Mouse (Mus musculus) adrenal gland, adult 10 weeks (tissue): ENCODE results near the gene Gm3633. TPM values are rescaled to one million over a fixed set of nuclear protein-coding genes. Genes with fewer than 3 reads are reported as not detected.

ENCODE experiments used
- polyA plus RNA-seq: library from polyadenylated mRNA; stranded (reverse); fragments of 350-450 nt; fragmentation: Illumina TruSeq; extraction: RNeasy Lipid Tissue Mini Kit (QIAGEN cat#74804); gene quantifications from one replicate; pipeline ENCODE4 v1.2.3, GENCODE M21; 2014; ENCODE audit warnings: low read depth, low replicate concordance

Gene Gm3633
- not detected for polyA plus RNA-seq

DNA sequence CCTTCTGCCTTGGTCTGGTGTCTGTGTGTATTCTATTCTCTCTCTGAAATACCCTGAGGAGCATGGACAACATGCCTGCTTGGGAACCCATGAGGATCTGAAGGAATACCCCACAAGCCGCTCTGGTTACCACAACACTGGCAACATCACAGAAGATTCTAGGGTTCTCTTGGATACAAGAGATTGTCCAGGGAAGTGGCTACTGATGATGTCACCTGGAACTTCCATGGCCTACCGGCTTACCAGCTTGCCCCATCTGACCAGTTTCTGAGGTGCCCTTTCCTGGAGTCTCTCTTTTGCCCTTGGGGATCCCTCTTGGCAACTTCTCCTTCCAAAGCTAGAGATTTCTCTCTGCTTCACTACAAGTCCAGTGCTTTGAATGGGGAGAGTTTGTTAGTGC is at the start of gene Gm3633:
TSS of gene Gm3633 (minus strand) at position 101 of the 400 bp plus-strand sequence.

DNA sequence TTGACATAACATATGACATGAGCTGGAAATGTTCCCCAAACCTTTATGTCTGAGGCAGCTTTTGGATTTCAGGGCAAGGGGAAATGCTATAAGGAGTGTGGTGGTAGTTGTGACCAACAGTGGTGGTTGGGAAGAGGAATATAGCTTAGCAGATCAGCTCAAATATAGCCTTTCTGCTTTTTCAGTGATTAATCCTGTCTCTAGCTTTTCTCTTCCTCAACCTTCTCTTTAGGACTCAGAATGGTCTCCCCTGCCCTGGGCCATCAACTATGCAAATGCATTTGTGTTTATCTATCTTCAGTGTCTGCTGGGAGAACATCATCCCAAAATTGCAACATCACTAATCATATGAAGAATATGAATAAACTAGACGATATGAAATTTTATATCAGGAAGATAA is 13.9 kb upstream of the Gm3633 start, which contains the start of gene Gm10378:
TSS of gene Gm10378 (plus strand) at position 301 of the 400 bp plus-strand sequence.

DNA sequence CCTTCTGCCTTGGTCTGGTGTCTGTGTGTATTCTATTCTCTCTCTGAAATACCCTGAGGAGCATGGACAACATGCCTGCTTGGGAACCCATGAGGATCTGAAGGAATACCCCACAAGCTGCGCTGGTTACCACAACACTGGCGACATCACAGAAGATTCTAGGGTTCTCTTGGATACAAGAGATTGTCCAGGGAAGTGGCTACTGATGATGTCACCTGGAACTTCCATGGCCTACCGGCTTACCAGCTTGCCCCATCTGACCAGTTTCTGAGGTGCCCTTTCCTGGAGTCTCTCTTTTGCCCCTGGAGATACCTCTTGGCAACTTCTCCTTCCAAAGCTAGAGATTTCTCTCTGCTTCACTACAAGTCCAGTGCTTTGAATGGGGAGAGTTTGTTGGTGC is 41.9 kb downstream of the Gm3633 start, which contains the start of gene Gm17124:
TSS of gene Gm17124 (minus strand) at position 101 of the 400 bp plus-strand sequence.

Other genes with a start within 250 kb of the Gm3633 start
- not detected for gene Gm8005, start 202.2 kb downstream of the Gm3633 start, polyA plus RNA-seq
- gene Gm8011, start 178.0 kb downstream of the Gm3633 start, polyA plus RNA-seq: not detected
- gene Gm8020, start 139.6 kb downstream of the Gm3633 start, polyA plus RNA-seq: not detected
- not detected for gene Gm8024, start 117.6 kb downstream of the Gm3633 start, polyA plus RNA-seq
- not detected for gene Gm17124, start 42.0 kb downstream of the Gm3633 start, polyA plus RNA-seq
- not detected for gene Gm10378, start 14.0 kb upstream of the Gm3633 start, polyA plus RNA-seq
- not detected for gene Gm3015, start 126.9 kb upstream of the Gm3633 start, polyA plus RNA-seq
- gene Gm10377, start 156.1 kb upstream of the Gm3633 start, polyA plus RNA-seq: not detected
- not detected for gene Gm21977, start 211.6 kb upstream of the Gm3633 start, polyA plus RNA-seq